Mouse (Mus musculus): ENCODE results near the gene Ier5l.

Ier5l gene

DNA sequence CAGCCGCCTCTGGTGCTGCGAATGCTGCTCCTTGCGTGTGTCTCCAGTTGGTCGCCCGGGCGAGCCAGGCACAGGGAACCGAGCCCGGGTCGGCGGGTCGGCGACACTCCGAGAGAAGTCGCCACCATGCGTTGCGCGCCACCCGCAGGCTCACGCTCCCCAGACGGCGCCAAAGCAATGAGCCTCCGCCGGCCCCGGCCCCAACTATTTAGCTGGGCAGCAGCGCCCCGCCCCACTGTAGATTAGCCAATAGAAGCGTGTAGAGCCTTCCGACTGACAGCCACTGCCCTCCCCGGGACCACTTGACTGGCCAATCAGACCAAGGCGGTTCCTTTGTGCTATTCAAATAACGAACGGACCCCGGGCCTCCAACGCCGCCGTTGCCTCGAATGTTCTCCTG lies at the start of gene Ier5l:
Gene Ier5l, minus strand, starts transcription at position 181 of the 400 bp plus-strand sequence.
- in situ Hi-C loops (cut with MseI, MboI) = loop anchor here (5.0 to 10.0 kb wide), 2 partner anchors 303 to 321 kb away; no protein-coding TSS in a partner anchor

DNA sequence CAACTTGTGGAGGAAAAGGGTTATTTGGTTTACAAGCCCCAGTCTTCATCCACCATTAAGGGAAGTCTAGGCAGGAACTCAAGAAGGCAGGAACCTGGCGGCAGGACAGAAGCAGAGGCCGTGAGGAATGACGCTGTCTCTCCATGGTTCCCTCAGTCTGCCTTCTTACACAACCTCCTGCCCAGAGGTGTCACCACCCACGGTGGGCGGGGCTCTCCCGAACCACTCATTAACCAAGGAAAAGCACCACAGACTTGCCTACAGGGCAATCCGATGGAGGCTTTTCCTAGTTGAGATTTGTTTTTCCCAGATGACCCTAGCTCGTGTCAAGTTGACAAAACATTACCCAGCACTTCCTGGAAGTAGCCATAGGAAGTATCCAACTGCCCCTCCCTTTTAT lies 49.7 kb upstream of the Ier5l start:
- in situ Hi-C loops (cut with MseI, MboI) = no loop called here

DNA sequence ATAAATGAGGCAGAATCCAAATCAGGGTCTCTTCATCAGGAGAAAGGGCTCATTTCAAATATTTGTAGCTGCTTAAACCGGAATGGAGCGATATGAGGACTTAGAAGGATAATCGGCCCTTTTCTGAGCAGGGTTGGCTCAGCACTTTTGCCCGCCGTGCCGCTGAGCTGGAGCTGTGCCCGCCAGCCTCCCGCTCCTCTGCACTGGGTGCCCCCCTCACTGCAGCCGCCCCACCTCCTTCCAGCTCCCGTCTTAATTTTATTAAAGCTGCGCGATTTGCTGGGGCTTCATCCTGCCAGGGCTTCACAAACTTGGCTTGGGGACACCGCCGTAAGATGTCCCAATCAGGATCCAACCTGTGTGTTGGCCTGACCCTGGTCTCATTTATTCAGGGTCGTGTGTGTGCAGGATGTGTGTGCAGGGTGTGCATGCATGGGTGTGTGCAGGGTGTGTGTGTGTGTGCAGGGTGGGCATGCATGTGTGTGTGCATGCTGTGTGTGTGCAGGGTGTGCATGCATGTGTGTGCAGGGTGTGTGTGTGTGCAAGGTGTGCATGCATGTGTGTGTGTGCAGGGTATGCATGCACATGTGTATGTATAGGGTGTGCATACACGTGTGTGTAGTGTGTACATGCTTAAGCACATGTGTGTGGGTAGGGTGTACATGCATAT lies 36.8 kb upstream of the Ier5l start:
- in situ Hi-C loops (cut with MseI, MboI) = no loop called here

DNA sequence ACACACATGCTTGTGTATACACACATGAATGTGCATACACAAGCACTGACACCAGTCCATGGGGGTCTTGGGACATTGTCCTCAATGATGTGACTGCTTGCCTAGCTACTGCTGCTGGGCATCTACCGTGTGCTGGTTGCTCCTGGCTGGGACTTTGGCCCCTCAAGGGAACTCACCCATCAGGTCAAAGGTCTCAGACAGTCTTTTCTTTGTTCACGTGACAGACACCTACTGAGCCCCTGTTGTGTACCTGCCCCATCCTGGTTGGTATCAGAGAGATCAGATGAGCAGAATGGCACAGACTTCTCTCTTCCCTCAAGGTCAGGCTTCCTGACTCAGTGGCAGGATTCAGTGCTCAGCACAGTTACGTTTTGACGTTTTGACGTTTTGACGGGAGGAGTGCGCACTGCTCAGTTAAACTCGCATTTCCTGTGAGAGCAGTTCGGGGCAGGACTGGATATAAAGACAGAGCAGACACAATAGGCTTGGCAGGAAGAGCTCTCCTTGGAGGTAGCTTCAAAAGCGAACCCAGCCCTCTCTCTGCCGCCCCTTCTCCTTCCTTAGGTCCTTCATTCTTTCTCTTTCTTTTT lies 33.2 kb upstream of the Ier5l start:
- in situ Hi-C loops (cut with MseI, MboI) = no loop called here

DNA sequence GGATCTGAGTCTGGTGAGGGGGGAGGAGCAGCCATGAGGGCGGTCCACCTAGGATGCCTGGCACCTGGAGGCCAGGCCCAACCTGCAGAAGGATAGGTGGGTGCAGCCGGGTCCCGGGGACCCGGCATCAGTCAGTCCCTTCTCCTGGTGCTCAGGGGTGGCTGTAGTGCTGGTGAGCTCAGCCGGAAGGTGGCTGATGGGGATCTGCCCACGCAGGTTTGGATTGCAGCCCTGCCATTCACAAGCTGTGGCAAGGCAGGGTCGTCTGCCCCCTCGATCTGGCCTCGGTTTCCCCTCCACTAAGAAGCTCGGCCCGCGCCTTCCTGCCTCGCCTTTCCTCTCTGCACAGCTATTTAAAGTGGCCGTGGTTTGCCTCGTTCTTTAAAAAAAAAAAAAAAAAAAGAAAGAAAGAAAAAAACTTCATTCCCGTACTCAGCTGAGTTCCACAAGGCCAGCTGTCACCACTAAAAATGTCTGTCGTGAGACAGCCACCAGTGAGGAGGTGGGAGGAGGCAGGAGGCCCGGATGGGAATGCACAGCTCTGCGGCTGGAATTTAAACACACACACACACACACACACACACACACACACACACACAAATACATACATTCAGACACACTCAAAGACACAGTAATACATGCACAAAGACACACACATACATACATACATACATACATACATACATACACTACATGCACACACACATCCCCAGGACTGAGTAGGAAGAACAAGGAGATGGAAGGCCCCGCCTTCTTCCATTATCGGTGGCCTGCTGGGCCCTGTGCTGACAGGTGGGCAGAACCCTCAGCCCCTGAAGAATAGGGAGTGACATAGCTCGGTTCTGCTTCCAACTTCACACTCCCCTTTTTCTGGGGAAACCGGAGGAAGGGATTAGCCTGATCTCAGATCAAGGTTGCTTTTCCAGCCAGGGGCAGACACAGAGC lies 29.9 kb upstream of the Ier5l start:
- in situ Hi-C loops (cut with MseI, MboI) = no loop called here

DNA sequence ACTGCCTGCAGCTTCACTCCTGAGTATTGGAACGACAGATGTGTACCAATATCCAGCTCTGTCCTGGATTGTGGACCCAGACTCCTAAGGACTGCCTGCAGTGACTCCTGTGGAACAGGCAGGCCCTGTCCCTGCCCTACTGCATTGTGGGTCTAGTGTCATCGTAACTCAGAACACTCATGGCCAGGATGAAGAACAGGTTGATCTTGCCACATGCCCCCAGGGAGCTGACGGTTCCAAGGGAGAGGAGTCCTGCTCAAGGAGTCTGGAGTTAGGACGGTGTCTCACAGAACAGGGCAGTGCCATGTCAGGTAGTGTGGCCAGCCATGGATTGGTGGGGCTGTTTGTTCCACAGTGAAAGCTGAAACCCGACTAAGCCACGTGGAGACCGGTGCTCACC lies 27.7 kb upstream of the Ier5l start:
- in situ Hi-C loops (cut with MseI, MboI) = no loop called here

DNA sequence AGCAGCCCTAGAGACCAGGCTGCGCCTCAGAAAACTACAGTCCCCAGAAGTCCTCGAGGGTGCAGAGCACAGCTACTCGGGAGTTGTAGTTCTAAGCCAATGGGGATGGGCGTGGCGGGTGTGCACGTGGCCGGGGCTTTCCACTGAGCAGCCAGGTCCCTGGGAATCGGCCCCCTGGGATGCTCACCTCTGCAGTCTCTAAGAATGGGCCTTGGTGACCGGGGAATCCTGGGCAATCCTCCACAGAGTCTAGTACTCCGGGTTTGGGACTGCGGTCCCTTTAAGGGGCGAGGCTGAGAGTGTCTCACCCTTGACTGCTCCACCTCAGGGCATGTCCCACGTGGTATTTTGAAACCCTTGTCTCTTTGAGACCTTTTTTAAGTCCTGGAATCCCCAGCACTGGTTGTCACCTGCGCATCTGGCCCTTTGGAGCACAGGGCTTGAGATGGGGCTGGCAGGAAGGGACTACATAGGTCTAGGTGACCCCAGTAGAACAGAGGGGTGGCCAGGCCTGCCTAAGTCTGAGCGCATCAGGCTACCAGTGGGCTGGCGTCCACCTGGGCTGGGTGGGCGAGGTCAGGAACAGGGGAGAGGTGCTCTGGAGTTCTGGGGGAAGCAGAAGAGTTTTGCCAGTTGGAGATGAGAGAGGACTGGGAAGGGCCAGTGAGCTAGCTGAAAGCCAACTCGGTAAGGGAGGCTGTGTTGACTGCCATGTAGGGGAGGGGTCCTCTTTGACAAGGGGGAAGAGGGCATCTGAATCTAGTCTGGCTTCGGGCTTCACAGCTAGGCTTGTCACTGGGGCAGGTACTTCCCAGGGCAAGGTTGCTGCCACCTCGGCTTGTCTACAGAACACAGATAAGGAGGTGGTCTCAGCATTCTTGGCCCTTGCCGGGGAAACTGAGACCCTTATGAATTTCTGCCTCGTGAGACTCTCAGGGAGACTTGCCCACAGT lies 22.2 kb upstream of the Ier5l start:
- in situ Hi-C loops (cut with MseI, MboI) = no loop called here

DNA sequence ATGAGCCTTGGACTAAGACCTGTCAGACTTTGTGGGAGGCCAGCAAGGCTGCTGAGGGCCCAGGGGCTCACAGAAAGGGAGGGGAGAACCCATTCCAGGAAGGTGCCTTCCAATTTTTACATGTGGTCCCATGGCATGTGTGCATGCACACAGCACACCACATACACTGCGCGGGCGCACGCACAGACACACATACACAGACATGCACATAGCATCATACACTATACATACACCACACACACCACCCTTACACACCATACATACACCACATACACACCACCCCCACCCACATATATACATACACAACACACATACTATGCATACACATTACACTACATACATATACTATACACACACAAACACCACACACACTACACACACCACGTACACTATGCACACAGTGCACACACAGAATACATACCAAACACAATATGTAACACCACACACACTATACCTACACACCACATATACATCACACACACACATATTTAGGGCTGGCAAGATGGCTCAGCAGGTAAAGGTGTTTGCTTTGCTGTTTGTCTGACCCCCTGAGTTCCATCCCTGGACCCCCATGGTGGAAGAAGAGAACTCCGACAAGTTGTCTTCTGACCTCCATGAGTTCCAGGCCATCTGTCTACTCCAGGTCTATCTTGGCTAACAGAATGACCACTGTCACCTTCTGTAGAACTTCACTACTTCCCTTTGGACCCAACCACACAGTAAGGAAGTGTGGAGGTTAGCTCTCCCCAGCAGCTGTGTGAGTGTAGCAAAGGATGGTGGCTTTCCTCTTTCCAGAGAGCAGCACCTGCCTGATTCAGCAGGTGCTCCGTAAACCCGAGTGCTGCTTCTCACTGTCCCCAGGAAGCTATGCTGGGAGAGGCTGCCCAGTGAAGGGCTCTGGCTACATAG lies 21.2 kb upstream of the Ier5l start:
- in situ Hi-C loops (cut with MseI, MboI) = no loop called here

DNA sequence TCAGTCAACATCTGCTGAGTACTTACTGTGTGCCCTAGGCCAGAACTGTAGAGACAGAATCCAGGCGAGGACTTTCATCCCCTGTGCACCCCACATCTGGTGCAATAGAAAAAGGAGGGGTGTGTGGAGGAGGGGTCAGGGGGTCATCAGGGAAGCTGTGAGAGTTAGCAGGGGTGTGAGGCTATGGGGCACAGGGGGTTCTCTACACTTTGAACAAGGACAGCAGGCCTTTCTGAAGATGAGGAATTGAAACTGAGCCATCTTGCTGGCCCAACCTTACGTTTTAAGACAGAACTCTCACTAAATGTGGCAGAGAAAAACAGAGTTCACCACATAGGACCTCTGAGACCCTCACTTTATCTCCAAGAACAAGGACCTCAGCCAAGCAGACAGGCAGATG lies 16.4 kb upstream of the Ier5l start:
- in situ Hi-C loops (cut with MseI, MboI) = no loop called here

DNA sequence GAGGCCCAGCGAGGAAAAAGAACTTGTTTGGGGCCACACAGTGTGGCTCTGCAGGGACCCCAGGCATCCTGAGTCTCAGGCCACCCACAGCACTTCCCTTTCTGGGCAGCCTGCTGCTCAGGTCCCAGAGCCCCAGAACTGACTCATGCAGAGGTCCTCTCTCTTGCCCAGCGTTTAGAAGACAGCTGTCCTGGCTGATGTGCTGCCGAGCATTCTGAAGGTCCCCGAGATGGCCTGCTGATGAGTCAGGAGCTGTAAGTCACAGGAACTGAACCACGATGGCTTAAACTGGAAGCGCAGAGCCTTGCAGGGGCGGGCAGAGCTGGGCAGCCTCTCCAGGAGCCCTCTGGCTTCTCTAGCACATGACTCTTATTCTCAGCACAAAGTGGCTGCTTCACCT lies 13.6 kb upstream of the Ier5l start:
- in situ Hi-C loops (cut with MseI, MboI) = no loop called here

DNA sequence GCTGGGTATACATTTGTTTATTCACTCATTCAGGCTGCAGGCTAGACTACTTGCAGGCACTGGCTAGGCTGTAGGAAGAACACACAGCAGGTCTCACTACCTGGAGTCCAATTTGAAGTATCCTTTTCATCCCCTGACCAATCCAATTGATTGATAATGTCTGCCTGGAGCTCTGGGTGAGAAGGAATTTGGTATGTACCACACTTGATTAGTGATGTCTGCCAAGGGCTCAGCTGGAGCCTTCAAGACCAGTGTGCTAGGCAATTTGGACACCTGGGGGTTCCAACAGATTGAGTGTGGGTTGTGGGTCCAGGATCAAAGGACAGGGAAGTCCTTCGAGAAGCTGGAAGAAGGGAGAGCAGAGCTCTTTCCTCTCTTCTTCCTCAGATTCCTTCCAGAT lies 4.5 kb upstream of the Ier5l start:
- in situ Hi-C loops (cut with MseI, MboI) = loop anchor here in 1 of 2 experiments (10.0 kb wide), 1 partner anchor 316 kb away; no protein-coding TSS in a partner anchor

DNA sequence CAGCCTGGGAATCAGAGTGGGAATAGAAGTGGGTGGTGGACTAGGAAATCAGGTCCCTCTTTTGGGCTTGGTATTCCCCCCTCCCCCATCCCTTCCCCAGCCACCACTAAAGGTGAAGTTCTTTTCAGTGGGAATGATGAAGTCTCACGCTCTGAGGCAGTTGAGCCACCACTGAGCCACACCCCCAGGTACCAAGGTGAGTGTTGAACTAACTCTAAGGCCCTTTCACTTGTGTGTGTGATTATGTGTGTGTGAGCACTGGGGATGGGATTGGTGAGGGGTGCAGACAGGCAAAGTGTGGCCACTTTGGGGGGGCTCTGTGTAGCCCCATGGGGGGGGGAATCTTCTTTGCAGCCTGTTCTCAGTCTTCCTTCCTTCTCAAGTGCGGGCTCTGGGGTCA lies 2.2 kb upstream of the Ier5l start:
- in situ Hi-C loops (cut with MseI, MboI) = loop anchor here in 1 of 2 experiments (10.0 kb wide), 1 partner anchor 319 kb away; no protein-coding TSS in a partner anchor

DNA sequence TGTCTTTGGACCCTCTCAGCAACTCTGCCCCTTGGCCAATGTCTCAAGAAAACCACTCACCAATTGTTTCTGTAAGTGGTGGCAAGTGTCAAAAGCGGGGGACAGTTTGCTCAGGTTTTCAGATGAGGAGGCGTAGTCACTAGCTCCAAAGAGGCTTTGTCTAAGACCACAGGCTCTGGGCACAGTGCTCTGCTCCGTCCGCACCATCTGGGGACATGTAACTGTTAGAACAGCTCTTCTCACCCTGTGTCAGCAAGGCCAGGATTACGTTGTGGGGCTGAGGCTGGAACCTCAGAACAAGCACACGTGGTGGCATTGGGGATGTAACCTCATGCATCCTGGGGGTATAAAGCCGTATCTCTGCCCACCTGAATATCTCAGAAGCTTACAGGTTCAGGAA lies 1.4 kb upstream of the Ier5l start:
- in situ Hi-C loops (cut with MseI, MboI) = loop anchor here in 1 of 2 experiments (10.0 kb wide), 1 partner anchor 319 kb away; no protein-coding TSS in a partner anchor

DNA sequence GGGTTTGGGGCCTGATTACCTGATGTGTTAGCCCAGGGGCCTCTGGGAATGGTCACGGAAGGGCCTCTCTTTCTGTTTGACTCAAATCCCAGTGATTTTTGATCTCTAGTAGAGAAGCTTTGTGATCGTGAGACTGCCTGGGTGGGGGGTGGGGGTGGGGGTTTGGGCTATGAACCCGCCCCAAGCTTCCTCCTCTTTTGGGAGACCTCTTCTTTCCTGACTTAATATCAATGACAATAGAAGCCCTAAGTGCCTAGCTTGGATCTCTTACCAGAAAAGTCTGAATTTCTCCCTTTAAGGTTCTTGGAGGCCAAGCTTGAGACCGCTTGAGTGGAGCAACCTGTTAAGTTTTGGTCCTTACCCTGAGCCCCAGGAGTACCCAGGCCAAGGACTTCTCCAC lies 757 bp upstream of the Ier5l start:
- in situ Hi-C loops (cut with MseI, MboI) = loop anchor here (5.0 to 10.0 kb wide), 2 partner anchors 303 to 320 kb away; no protein-coding TSS in a partner anchor

DNA sequence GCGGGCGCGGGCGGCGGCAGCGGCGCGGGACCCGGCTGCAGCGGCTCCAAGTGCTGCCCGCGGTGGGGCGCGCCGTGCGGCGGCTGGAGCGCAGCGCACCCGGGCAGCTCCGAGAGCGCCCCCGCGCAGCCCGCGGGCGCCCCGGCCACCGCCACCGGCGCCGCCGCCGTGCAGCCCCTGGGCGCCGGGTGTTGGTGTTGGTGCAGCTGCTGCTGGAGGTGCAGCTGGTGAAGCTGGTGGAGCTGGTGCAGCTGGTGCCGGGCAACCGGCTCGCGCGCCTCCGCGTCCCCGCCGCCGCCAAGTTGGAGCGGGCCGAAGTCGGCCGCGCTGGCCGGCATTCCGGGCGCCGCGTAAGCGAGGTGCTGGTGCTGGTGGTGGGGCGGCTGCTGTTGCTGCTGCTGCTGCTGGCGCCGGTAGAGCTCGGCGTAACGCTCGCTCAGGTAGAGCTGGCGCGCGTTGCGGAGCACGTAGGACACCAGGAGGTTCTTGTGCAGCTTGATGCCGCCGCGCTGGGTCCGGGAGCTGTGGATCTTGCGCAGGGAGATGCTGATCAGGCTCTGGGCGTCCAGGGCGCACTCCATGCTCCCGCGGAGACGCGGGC lies 488 bp downstream of the Ier5l start:
- in situ Hi-C loops (cut with MseI, MboI) = loop anchor here (5.0 to 10.0 kb wide), 2 partner anchors 304 to 321 kb away; no protein-coding TSS in a partner anchor

DNA sequence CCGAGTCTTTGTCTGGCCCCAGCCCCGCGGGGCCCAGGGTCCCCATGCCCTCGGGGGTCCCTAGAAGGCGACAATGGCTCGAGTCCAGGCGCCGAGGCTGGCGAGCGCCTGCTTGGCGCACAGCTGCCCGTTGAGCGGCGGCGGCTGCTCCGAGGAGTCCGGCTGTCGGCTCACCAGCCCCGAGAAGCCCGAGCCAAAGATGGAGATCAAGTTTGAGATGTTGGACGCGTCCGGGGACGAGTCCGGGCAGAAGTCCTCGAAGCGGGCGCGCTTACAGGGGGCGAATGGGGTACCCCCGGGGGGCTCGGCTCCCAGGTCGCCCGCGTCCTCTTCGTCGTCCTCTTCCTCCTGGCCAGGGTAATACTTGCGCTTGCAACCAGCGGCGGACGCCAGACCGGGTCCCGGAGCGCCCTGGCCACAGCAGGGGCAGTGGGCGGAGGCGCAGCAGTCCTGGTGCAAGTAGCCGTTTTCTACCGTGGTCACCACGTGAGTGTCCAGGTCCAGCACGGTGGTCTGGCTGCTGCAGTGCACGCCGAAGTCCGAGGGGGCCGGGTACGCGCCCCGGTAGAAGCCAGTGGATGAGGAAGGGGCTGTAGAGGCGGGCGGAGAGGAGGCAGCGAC lies 1.2 kb downstream of the Ier5l start:
- in situ Hi-C loops (cut with MseI, MboI) = loop anchor here (5.0 to 10.0 kb wide), 2 partner anchors 304 to 322 kb away; no protein-coding TSS in a partner anchor

DNA sequence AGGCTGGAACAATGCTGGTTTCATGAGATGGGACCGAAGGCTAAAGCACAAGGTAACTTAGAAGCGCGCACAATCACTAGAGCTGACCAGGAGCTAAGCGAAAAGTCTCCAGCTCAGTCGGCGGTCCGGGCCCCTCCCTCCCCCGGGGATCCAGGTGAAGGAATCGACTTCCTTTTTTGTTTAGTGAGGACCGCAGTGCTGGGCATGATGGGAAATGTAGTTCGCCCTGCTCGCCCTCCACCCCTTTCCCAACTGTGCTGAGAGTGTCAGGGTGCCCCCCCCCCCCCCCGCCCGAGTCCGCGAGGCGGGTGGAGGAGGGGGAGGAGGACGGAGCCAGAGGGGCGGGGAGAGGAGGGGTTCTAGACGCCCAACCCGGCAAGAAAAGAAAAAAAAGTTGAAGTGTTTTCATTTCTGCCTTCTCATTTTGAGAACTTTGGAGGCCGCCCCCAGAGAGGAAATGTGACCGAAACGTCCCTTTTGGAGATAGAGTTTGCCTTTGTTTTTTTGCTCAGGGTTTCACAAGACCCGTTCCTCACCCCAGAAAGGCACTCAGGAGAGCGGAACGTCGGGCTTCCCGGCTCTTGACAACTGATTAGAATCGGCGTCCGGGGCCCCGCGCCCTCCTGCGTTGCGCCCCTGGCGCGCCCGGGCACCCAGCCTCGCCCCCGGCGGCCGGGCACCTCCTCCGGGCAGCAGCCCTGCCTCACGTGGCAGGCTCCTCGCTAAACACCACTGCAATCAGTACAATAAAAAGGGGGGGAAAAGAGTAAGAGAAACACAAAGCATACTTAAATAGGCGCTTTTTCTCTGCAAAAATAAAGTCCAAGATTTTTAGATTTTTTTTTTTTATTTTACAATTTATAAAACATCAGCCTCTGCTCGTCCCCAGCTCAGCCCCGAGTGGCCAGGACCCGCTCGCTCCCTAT lies 2.0 kb downstream of the Ier5l start:
- in situ Hi-C loops (cut with MseI, MboI) = loop anchor here (5.0 to 10.0 kb wide), 2 partner anchors 305 to 323 kb away; no protein-coding TSS in a partner anchor

DNA sequence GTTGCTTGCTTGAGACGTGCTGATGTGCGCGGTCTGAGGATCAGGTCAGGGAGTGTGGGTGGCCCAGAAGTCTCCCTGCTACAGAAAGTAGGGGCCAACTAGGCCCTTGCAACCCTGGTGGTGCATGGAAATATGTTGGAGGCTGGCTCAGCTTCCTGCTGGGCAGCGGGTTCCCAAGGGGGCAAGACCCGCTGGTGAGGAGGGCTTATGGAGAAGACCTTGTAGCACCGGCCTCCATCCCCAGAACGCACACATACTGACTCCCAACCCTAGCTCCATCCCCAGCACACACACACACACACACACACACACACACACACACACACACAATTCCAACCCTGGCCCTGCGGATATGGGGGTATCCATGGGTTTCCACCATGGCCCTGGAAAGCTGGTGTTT lies 3.0 kb downstream of the Ier5l start:
- in situ Hi-C loops (cut with MseI, MboI) = loop anchor here (5.0 to 10.0 kb wide), 2 partner anchors 306 to 324 kb away; no protein-coding TSS in a partner anchor
